Mouse (Mus musculus) adrenal gland, postnatal 14 days (tissue): ENCODE results near the gene Arhgef25. TPM values are rescaled to one million over a fixed set of nuclear protein-coding genes. Genes with fewer than 3 reads are reported as not detected.
A peak's percentile ranks its signal among the peaks of the same experiment; 100 is the strongest.
"Not testable (repeated sequence)": the region's sequence is repeated elsewhere in the genome, so short reads cannot be mapped to it uniquely, and the experiment has no call there.

Experiments used
- DNase-seq: peaks from one replicate; pipeline ENCODE4 v3.0.0; 2021; ENCODE audit warnings: mixed read lengths
- total RNA-seq: library from RNA; stranded (reverse); gene quantifications from 2 replicates; pipeline ENCODE4 v1.2.3, GENCODE M21; 2021

The Arhgef25 gene
- total RNA-seq, 1 experiment from 2014 or later: 22.3 TPM

DNA sequence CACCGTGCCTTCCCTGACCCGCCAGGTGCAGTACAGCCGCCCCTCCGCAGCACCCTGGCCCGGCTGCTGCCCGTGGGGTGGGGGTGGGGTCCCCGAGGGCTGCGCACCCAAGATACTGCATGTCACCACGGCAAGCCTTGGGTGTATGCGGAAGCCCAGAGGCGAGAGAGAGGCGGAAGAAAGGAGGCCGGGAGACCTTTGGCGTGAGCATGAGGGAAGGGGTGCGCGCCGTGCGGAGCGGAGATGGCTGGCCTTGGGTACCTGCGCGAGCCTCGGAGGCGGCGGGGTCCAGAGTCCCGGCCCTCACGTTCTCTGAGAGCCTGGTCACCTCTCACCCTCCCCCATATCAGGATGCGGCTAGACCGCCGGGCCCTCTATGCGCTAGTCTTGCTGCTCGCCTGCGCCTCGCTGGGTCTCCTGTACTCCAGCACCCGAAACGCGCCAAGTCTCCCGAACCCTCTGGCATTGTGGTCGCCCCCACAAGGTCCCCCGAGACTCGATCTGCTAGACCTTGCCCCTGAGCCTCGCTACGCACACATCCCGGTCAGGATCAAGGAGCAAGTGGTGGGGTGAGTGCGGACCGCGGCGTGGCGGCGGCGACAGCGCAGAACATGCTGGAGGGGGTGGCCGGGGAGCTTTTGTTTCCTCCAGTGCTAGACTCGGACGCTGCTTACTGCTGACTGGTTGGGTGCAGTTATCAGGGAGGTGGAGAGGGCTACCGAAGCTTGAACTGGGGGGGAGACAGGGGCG lies 24.1 kb downstream of the Arhgef25 start:
- DNase-seq: peak; percentile 50

- no peak for DNase-seq
Observed at GRCm38 (mm10) chr10:127165354-127165653, 24.6 kb downstream of the Arhgef25 start.

DNA sequence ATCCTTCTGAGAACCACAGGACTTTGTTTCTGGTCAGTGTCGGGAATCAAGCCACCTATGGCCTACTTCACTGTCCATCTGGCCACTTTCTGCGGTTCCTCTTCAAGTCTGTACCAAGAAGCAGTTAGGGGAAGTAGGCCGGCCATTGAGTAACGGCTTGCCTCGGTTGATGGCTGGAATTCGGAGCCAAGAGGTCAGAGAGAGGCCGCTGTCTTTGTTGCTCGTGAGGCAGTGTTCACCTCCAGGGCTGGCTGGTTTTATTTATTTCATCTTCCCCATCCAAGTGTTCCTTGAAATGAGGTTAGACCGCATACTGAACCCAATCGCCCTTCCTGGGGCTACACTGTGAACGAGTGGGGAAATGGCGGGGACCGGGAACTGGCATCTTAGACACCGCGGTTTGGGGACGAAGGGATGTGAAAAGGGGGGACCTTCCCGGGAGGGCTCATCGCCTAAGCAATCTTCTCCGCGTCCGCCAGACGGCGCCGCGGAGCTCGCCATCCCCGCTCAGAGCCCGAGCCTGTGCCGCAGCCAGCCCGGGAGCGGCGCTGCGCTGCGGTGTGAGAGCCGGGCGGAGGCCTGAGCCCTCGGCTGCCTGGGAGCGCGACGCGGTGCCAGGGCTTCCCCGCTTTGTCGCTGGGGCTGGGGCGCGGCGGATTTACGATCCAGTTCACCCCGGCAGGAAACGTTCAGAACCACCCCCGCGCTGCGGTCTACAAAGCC lies 25.1 kb downstream of the Arhgef25 start, which contains the start of gene B4galnt1:
TSS of gene B4galnt1 (plus strand) at position 595 of the 723 bp plus-strand sequence.
- peak; percentile 84 for DNase-seq

DNA sequence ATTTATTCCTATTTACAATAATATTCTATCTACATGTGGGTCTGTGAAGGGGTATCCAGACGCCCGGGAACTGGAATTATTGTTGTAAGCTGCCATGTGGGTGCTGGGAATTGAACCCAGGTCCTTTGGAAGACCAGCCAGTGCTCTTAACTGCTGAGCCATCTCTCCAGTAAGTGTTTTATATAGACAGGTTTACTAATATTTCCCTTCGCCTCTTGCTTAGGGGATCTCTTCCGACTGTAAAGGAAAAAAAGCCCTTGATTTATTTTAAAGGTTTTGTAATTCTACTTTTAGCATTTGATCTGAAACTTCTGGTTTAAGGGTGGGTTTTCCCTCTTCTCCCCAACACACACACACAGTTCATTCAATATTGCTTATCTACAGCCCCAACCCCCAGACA lies 25.7 kb downstream of the Arhgef25 start:
- no peak for DNase-seq

DNA sequence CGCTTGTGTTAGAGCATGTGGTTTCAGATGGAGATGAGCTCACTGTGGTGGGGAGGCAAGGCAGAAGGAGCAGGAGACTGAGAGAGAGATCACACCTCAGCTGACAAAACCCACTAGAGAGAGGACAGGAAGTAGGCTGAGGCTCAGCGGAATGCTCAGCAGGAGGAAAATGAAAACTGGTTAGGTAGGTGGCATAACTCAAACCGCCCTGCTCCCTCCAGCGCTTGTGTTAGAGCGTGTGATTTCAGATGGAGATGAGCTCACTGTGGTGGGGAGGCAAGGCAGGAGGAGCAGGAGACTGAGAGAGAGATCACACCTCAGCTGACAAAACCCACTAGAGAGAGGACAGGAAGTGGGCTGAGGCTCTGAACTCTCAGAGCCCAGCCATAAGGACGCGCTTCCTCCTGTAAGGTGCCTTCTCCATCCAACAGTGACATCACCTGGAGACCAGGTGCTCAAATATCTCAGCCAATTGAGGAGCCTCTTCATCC lies 27.1 kb downstream of the Arhgef25 start:
- not testable (repeated sequence) for DNase-seq

GRCm38 (mm10) chr10:127160728-127161127 lies 29.2 kb downstream of the Arhgef25 start:
- no peak for DNase-seq

DNA sequence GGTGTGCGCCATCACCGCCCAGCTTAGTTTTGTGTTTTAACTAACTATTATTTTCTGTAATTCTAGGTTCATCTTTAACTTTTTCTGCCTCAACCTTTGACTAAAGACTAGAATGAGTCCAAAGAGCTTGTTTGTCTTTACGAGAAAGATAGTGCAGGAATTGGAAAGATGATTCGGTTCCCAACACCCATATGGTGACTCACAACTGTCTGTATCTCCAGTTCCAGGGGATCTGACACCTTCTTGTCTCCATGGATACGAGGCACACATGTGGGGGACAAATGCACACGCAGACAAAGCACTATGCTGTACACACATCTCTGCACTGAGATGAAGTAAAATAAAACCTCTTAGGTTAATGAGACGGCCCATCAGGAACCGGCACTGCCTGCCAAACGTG lies 29.8 kb downstream of the Arhgef25 start:
- no peak for DNase-seq

- no peak for DNase-seq
Observed at GRCm38 (mm10) chr10:127158471-127158870, 31.4 kb downstream of the Arhgef25 start.

GRCm38 (mm10) chr10:127156511-127156910 lies 33.4 kb downstream of the Arhgef25 start:
- no peak for DNase-seq

DNA sequence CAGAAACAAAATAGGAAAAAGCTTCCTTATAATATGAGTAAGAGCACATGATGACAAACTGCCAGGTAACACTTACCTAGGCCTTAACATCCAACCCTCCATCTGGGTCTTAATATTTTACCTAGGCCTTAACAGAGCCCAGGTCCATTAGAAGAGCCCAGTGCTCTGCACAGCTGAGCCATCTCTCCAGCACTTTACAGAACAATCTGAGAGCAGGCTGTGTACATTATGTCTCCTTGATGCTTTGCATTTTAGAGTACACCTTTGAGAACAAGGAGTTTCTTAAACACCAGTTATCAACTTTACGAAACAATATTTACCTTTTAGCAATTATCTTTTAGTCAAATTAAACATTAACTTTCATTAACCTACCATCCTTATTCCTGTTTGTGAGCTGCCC lies 33.8 kb downstream of the Arhgef25 start:
- no peak for DNase-seq

DNA sequence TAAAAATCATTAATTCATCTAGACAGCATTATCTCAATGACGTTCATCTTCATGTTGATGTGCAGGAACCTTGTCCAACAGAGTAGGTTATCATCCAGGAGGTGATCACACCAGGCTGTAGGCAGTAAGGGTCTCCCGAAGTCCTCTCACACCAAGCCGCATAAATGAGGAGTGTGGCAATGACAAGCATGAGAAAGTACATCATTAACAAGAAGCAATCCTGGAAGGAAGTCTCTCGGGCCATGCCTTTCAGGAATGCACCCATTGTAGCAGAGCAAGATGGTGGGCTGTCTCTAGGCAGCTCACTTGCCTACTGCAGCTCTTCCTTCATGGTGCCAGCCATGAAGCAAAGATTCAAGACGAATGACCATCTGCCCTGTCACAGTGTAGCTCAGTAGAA lies 35.2 kb downstream of the Arhgef25 start:
- no peak for DNase-seq

DNA sequence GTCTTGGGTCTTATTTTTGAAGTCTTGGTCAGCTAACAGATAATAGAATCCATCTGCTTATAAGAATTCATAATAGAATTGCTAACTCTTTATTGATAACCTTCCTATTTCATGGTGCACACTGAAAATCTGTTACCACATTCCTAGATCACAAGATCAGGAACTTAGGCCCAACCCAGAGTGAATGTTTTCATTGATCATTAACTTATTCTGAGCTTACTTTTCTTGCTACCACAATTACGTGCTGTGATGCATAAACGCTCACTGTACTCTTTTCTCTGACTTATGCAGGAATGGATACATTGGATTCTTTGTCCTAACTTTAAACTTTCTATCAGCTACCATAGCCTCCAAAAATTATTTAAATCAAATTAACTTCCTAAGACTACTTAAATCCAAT lies 35.6 kb downstream of the Arhgef25 start:
- DNase-seq: no peak

- DNase-seq: no peak
Observed at GRCm38 (mm10) chr10:127153323-127153722, 36.6 kb downstream of the Arhgef25 start.

DNA sequence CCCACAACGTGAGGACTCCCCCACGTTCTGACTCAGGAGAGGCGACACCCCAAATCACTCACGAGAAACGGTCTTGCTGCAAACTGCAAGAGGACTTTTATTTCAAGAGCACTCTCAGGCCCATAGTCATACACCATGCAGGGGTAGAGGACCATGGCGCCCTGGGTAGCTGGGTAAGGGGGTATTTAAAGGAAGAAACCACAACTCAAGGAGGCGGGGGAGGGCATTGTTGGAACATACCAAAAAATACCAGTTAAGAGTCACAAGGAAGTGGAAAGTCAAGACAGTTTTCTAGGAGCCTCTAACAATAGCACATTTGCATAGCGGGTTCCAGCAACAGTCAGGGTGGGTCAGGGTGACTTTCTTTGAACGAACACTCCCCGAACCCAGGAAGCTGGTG lies 37.3 kb downstream of the Arhgef25 start:
- DNase-seq: not testable (repeated sequence)

- not testable (repeated sequence) for DNase-seq
Observed at GRCm38 (mm10) chr10:127151233-127151632, 38.6 kb downstream of the Arhgef25 start.

DNA sequence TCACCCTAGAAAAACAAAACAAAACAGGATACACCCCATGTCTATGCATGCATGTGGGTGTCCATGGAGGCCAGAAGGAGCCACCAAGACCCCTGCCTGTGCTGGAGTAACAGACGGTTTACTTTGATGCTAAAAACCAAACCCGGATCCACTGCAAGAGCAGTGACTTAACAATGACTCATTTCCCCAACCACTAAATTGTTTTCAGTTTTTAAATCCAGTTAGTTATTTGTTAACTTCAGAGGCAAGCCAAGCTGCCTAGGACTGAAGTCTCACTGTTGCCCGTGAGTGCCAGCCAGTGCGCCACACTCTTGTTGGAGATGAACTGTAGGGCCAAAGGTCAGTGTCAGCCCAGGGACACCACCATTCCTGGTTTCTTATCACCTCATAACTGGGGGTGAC lies 39.4 kb downstream of the Arhgef25 start:
- no peak for DNase-seq

GRCm38 (mm10) chr10:127147135-127147534 lies 42.7 kb downstream of the Arhgef25 start:
- DNase-seq: peak; percentile 34

DNA sequence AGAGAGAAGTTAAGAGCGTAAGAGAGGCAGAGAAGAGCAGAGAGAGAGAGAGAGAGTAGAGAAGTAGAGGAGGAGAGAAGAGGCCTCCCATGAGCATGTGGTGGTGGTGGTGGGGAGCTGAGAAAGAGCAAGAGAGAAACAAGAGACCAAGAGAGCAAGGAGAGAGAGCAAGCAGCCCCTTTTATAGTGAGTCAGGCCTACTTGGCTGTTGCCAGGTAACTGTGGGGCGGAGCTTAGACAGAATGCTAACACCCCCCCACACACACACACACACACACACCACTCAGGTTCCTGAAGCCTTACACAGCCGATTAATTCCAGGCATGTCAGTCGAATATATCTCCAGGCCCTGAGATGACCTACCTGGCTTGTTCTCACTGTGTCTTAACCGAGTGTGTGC lies 44.6 kb downstream of the Arhgef25 start:
- no peak for DNase-seq

DNA sequence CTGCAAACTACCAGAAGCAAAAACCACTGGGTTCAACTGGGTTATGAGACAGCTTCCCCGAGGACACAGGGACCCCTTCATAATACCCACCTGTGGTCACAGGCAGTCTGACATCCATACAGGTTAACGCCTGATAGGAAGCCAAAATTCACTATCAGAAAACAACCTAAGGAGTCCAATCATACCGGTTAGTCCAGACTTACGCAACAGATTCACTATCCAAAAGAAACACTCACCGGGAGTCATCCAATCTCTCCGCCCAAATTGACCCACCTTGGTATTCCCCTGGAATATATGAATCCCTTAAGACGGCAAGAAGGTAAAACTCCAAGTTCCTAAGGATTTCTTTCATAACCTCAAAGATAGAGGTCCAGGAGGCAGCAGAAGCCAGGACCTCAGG lies 45.3 kb downstream of the Arhgef25 start:
- DNase-seq: no peak

GRCm38 (mm10) chr10:127143228-127143627 lies 46.7 kb downstream of the Arhgef25 start:
- DNase-seq: no peak

DNA sequence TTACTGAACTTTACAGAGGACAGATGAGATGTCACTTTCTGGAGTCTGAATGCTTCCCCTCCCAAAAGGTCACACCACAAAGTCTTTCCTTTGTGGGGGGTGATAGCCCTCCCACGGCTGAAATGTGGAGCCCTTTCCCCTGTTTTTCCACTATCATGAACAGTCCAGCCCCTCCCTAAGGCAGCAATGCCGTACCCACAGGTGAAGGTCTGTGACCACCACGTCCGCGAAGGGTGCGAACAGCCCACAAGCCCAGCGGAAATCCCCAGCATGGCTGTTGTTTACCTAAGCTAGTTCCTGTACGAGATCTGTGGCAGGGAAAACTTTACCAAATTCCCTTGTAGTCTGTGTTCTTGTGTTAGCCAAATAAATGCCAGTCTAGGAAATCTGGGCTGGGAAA lies 48.4 kb downstream of the Arhgef25 start:
- no peak for DNase-seq

- DNase-seq: no peak
Observed at GRCm38 (mm10) chr10:127140971-127141370, 48.9 kb downstream of the Arhgef25 start.

DNA sequence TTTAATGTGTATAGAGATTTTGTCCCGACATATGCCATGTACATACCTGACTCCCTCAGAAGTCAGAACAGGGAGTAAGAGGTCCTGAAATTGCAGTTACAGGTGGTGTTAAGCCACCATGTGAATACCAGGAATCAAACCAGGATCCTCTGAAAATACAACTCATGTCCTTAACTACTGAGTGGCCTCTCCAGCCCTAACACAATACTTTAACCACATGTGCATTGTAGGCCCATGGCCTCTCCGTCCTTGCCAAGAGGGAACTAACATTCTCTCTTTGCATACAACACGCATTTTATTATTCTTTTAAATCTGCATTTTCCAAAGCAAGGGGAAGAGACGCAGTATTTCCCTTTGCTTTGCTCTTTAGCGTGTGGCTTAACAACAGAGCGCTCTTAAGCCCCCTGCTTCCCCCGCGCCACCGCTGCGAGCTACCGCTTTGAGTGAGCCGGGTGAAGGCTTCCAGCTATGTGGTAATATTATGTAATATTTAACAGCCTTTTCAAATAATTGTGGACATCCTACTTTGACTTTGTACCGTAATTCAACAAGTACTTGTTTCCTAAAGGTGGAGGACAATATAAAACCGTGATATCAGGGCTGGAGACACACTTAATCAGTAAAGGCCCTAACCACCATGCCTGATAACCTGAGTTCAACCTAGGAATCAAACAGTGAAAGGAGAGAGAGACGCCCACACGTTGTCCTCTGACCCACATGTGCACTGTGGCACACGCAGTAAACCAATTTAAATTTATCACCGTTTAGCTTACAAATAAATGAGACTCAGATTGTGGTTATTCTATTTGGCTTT lies 51.3 kb downstream of the Arhgef25 start:
- no peak for DNase-seq
